Mouse (Mus musculus) layer of hippocampus, adult 18-20 months (tissue): ENCODE measurements around the gene Rgs4. TPM values are rescaled to one million over a fixed set of nuclear protein-coding genes. Genes with fewer than 3 reads are reported as not detected.

Experiments used
- total RNA-seq, 2 experiments: library from RNA; stranded (reverse); gene quantifications; 2 replicates each; pipeline ENCODE4 v1.2.3; 2021

Rgs4 gene
- total RNA-seq, 2 experiments from 2014 or later = 125 TPM

Other genes starting within 250 kb of the Rgs4 start
- gene Nuf2, start 216.2 kb downstream of the Rgs4 start, total RNA-seq = 1 to 10 TPM; 3.9 to 4.3 TPM
- gene Rgs5, start 92.1 kb downstream of the Rgs4 start, total RNA-seq = 10 to 100 TPM; 43.3 to 47.7 TPM
- gene Ccdc190, start 181.0 kb upstream of the Rgs4 start, total RNA-seq = 10 to 100 TPM; 23.4 to 29.0 TPM
- 10 to 100 TPM; 15.7 to 17.3 TPM for gene Hsd17b7, start 221.6 kb upstream of the Rgs4 start, total RNA-seq